ENCODE assay signal across 19 mouse cellular contexts in genomic region chr2:117418121-117418615, GRCm38 (mm10).
DNase-seq lines count a peak whose midpoint lies in the region; ATAC-seq and TF ChIP-seq lines count a peak whose summit lies in the region.
"Had no signal": no experiment of that assay in that cellular context is flagged by ENCODE, and none has a peak within 500 bp of the region (broad histone marks: within the 10 kb centered on the region; RNA-seq: fewer than 3 reads in every experiment).

No protein-coding gene starts in this region.

- DNase-seq in heart, postnatal 0 days (ENCODE audit: low spot score): no peak
- DNase-seq in heart, postnatal 4 days: no peak
- peak; percentile 43 for DNase-seq in thymus, postnatal 14 days
- no peak for DNase-seq in thymus, adult 18-20 months
- DNase-seq in thymus, postnatal 4 days: peak; percentile 50
- DNase-seq in kidney, postnatal 10 days: no peak
- DNase-seq: adrenal gland, postnatal 14 days; cerebellum, adult 18-20 months; cerebellum, adult 9-11 months; cerebellum, postnatal 36 days; forebrain, postnatal 0 days; gastrocnemius, postnatal 36 days; heart, adult 11 months had no signal

- peak overlapping the region; percentile 56; the same call in 1 of the 2 replicates for H3K27ac ChIP-seq in heart, postnatal 0 days (ENCODE audit: low read depth)
- H3K27ac ChIP-seq: forebrain, embryonic 13.5 days; heart, embryonic 10.5 days; hindbrain, embryonic 12.5 days; intestine, embryonic 15.5 days had no signal

- 81% methylated on average over 8 of the region's 8 CpGs for WGBS in heart, postnatal 0 days

- H3K9me3 ChIP-seq in heart, postnatal 0 days (replicated peaks; ENCODE audit: control insufficient read depth, low read length): no peaks in the 10 kb centered on the region
- H3K9me3 ChIP-seq: forebrain, embryonic 13.5 days; heart, embryonic 10.5 days; hindbrain, embryonic 12.5 days; intestine, embryonic 15.5 days had no signal

- no peak overlapping the region for H3K4me3 ChIP-seq in heart, postnatal 0 days (ENCODE audit: low read depth, low read length)
- H3K4me3 ChIP-seq: forebrain, embryonic 13.5 days; heart, embryonic 10.5 days; hindbrain, embryonic 12.5 days; intestine, embryonic 15.5 days had no signal

- TF ChIP-seq EP300 in heart, postnatal 0 days (IDR thresholded peaks at IDR 0.05; ENCODE audit: low read depth): no peak

- no peak overlapping the region for H3K4me2 ChIP-seq in heart, postnatal 0 days (ENCODE audit: low read depth, low read length)
- H3K4me2 ChIP-seq: forebrain, embryonic 13.5 days; hindbrain, embryonic 12.5 days; intestine, embryonic 15.5 days had no signal

- no peaks in the 10 kb centered on the region for H3K4me1 ChIP-seq in heart, postnatal 0 days (ENCODE audit: control insufficient read depth, insufficient read depth)
- H3K4me1 ChIP-seq: forebrain, embryonic 13.5 days; heart, embryonic 10.5 days; hindbrain, embryonic 12.5 days; intestine, embryonic 15.5 days had no signal

- H3K36me3 ChIP-seq in heart, postnatal 0 days (replicated peaks; ENCODE audit: control insufficient read depth, insufficient read depth, low read length): no peaks in the 10 kb centered on the region
- H3K36me3 ChIP-seq: heart, embryonic 10.5 days; hindbrain, embryonic 12.5 days; intestine, embryonic 15.5 days had no signal

- TF ChIP-seq CTCF in heart, postnatal 0 days (IDR thresholded peaks at IDR 0.05; ENCODE audit: low read depth): no peak

- H3K27me3 ChIP-seq in heart, postnatal 0 days (ENCODE audit: control insufficient read depth, insufficient read depth, low read length): no peaks in the 10 kb centered on the region
- H3K27me3 ChIP-seq: forebrain, embryonic 13.5 days; intestine, embryonic 15.5 days had no signal

- no peak overlapping the region for H3K9ac ChIP-seq in heart, postnatal 0 days (replicated peaks; ENCODE audit: low read depth, low read length)
- H3K9ac ChIP-seq: forebrain, embryonic 13.5 days; forebrain, postnatal 0 days; hindbrain, embryonic 12.5 days; intestine, embryonic 15.5 days had no signal

- ATAC-seq in heart, postnatal 0 days (ENCODE audit: insufficient read depth, low read depth): no peak
- ATAC-seq in CD4-positive, CD25-positive, alpha-beta regulatory T cell, adult 4 months: peak; percentile 4
- ATAC-seq: forebrain, embryonic 13.5 days; forebrain, postnatal 0 days; hindbrain, embryonic 16.5 days; intestine, embryonic 15.5 days had no signal

Comparison
In these comparisons a context has a peak if more than half of its experiments do, and no peak if none do; other contexts are left out.
1. DNase-seq: peak in thymus, postnatal 14 days (single experiment) and thymus, postnatal 4 days (single experiment); none in heart, postnatal 0 days (single experiment), heart, postnatal 4 days (single experiment), thymus, adult 18-20 months (0 of 2) and kidney, postnatal 10 days (single experiment).